Comparison of ENCODE assay signal across 8 mouse cellular contexts in genomic region chr5:144727119-144727518, GRCm38 (mm10). TPM values are rescaled to one million over a fixed set of nuclear protein-coding genes. Genes with fewer than 3 reads are reported as not detected.
DNase-seq lines count a peak whose midpoint lies in the region; ATAC-seq and TF ChIP-seq lines count a peak whose summit lies in the region.
"Had no signal": no experiment of that assay in that cellular context is flagged by ENCODE, and none has a peak within 500 bp of the region (broad histone marks: within the 10 kb centered on the region; RNA-seq: fewer than 3 reads in every experiment).

No protein-coding gene starts in this region.

- 4% methylated on average over 9 of the region's 9 CpGs for WGBS in midbrain, embryonic 14.5 days

- no peak for ATAC-seq in G1E (ENCODE audit: extremely low read depth, insufficient number of reproducible peaks, low FRiP score, poor library complexity, severe bottlenecking)
- peak; percentile 45 to 49; a peak in 2 of 4 replicates for ATAC-seq in hematopoietic stem cell, adult 5-6 weeks (replicated peaks in 1 of 2; ENCODE audit: insufficient read depth in 1 of 2, low FRiP score in 2 of 2, low TSS enrichment in 1 of 2, low read depth in 1 of 2, poor library complexity in 2 of 2, severe bottlenecking in 2 of 2)
- ATAC-seq in midbrain, embryonic 14.5 days (ENCODE audit: low FRiP score, low TSS enrichment): peak; percentile 24; the same call in 1 of the 2 replicates

- H3K27ac ChIP-seq in midbrain, embryonic 14.5 days (replicated peaks; ENCODE audit: low read depth, low read length): no peak overlapping the region
- H3K27ac ChIP-seq: limb, embryonic 13.5 days had no signal

- 0 out of 2 replicates have a peak, but pooled peaks have one; percentile 28 for TF ChIP-seq CTCF in G1E (IDR thresholded peaks at IDR 0.05; ENCODE audit: low read depth, low read length)

- H3K36me3 ChIP-seq in G1E (replicated peaks): no peaks in the 10 kb centered on the region
- H3K36me3 ChIP-seq in midbrain, embryonic 14.5 days (ENCODE audit: control insufficient read depth, insufficient read depth, low read length): no peaks in the 10 kb centered on the region
- H3K36me3 ChIP-seq: limb, embryonic 13.5 days had no signal

- H3K4me1 ChIP-seq in G1E (ENCODE audit: insufficient read depth, low read depth, low read length): no peaks in the 10 kb centered on the region
- H3K4me1 ChIP-seq in midbrain, embryonic 14.5 days (ENCODE audit: control insufficient read depth, insufficient read depth, low read length): no peaks in the 10 kb centered on the region
- H3K4me1 ChIP-seq: limb, embryonic 13.5 days had no signal

- H3K9ac ChIP-seq in midbrain, embryonic 14.5 days (replicated peaks; ENCODE audit: low read length): no peak overlapping the region
- H3K9ac ChIP-seq: limb, embryonic 13.5 days had no signal

- H3K9me3 ChIP-seq in G1E (replicated peaks): peaks cover 9% of the 10 kb centered on the region
- H3K9me3 ChIP-seq in midbrain, embryonic 14.5 days (ENCODE audit: control insufficient read depth, low read length): no peaks in the 10 kb centered on the region
- H3K9me3 ChIP-seq: limb, embryonic 13.5 days had no signal

- H3K4me2 ChIP-seq in midbrain, embryonic 14.5 days (ENCODE audit: low read length): no peak overlapping the region
- H3K4me2 ChIP-seq: limb, embryonic 13.5 days had no signal

- no peaks in the 10 kb centered on the region for H3K27me3 ChIP-seq in G1E (ENCODE audit: insufficient read depth, low read length)
- H3K27me3 ChIP-seq in midbrain, embryonic 14.5 days (ENCODE audit: control insufficient read depth, insufficient read depth, low read length): no peaks in the 10 kb centered on the region

- no peak for DNase-seq in G1E (ENCODE audit: low spot score)
- DNase-seq in adrenal gland, adult 8-10 months: peak; percentile 20
- DNase-seq in embryo, embryonic 9.5 days (ENCODE audit: extremely low spot score): peak; percentile 67
- DNase-seq in left cerebral cortex, postnatal 10 days (ENCODE audit: extremely low spot score in 1 of 2, low spot score in 2 of 2): peak; percentile 59 to 80
- peak; percentile 92 for DNase-seq in midbrain, embryonic 14.5 days
- DNase-seq in spleen, postnatal 10 days (ENCODE audit: low spot score in 2 of 2): peak; percentile 35 to 75

- intact Hi-C loops in left cerebral cortex, postnatal 10 days (cut with DNase I): loop anchor here (2.0 to 5.0 kb wide), 3 partner anchors 180 to 338 kb away; partner anchors contain the start of gene Nptx2

- no peak overlapping the region for H3K4me3 ChIP-seq in G1E (ENCODE audit: low read depth, low read length)
- no peak overlapping the region for H3K4me3 ChIP-seq in midbrain, embryonic 14.5 days (replicated peaks; ENCODE audit: low read depth, low read length)
- H3K4me3 ChIP-seq: limb, embryonic 13.5 days had no signal

RNA-seq across cellular contexts. Expression of gene Tmem130, which starts 34.5 kb away (rescaled TPM):
- total RNA-seq in G1E (2014; fragmentation: Nextera tagmentation) (not detected in 2 replicates), G1E (2017) (not detected in 2 replicates)
- 0.03 TPM in 1 of 2 replicates, not detected in the other for polyA plus RNA-seq in G1E (2012)
- total RNA-seq in adrenal gland, adult 8-10 months (2022): 10 to 100 TPM; 41.5 to 59.8 (median 46.7) TPM
- total RNA-seq in hematopoietic stem cell, adult 5-6 weeks (2017): not detected in 2 replicates
- total RNA-seq in left cerebral cortex, postnatal 10 days (2021): 100 to 1,000 TPM; 205 to 222 TPM
- 263 and 270 TPM in 2 replicates for polyA plus RNA-seq in midbrain, embryonic 14.5 days (2014; fragmentation: Nextera tagmentation; extraction: Ambion mirVana)

RNA-seq across cellular contexts. Expression of gene Trrap, which starts 40.4 kb away (rescaled TPM):
- total RNA-seq in G1E (2014; fragmentation: Nextera tagmentation): 152 and 160 TPM in 2 replicates
- total RNA-seq in G1E (2017): 41.2 and 42.9 TPM in 2 replicates
- polyA plus RNA-seq in G1E (2012): 34.4 and 49.8 TPM in 2 replicates
- total RNA-seq in adrenal gland, adult 8-10 months (2022): 100 to 1,000 TPM in 3 of 4 experiments, 10 to 100 TPM in 1; 97.3 to 186 (median 128) TPM
- 55.2 and 62.5 TPM in 2 replicates for total RNA-seq in hematopoietic stem cell, adult 5-6 weeks (2017)
- total RNA-seq in left cerebral cortex, postnatal 10 days (2021): 100 to 1,000 TPM; 142 to 154 TPM
- polyA plus RNA-seq in midbrain, embryonic 14.5 days (2014; fragmentation: Nextera tagmentation; extraction: Ambion mirVana): 81.7 and 109 TPM in 2 replicates

Comparison
In these comparisons a context has a peak if more than half of its experiments do, and no peak if none do; other contexts are left out.
1. RNA of gene Tmem130, which starts 34.5 kb away (total RNA-seq): 205 to 222 TPM in left cerebral cortex, postnatal 10 days and 41.5 to 59.8 TPM in adrenal gland, adult 8-10 months; not detected in G1E and not detected in hematopoietic stem cell, adult 5-6 weeks; every median in the first group is over 10 times any median in the second.